Comparison of ENCODE assay signal across 27 mouse cellular contexts in the genomic region with DNA sequence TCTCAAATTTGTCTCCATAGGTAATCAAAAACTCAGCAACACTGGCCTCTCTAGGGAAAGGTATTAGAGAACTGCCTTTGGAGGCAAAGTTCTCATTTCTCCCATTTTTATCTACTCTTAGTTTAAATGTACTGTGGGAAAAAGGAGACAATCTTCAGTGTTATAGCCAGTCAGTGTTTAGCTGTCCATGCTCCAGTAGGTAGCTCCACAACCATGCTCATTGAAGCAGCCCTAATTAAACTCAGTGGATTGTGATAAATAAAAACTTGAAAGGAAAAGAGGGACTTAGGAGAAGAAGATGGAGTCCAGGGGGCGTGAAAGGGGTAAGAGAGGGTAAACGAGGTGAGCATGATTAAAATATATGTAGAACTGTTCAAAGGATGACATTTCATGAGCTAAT.
"Had no signal": no experiment of that assay in that cellular context is flagged by ENCODE, and none has a peak within 500 bp of the region (broad histone marks: within the 10 kb centered on the region; RNA-seq: fewer than 3 reads in every experiment).

No protein-coding gene starts in this region.

- H3K9me3 ChIP-seq: heart, embryonic 10.5 days; heart, embryonic 12.5 days; hindbrain, embryonic 10.5 days; hindbrain, embryonic 12.5 days; intestine, embryonic 15.5 days; limb, embryonic 10.5 days; limb, embryonic 12.5 days; liver, embryonic 13.5 days; liver, embryonic 15.5 days had no signal

- H3K27ac ChIP-seq: gastrocnemius, adult 2 months; heart, embryonic 10.5 days; hindbrain, embryonic 10.5 days; hindbrain, embryonic 12.5 days; hindbrain, embryonic 14.5 days; intestine, embryonic 15.5 days; layer of hippocampus, adult 2 months; left cerebral cortex, adult 2 months; limb, embryonic 10.5 days; limb, embryonic 12.5 days; liver, embryonic 13.5 days; liver, embryonic 15.5 days had no signal

- ATAC-seq: hindbrain, embryonic 16.5 days; inflammation-experienced regulatory T-cells, adult 6 months; intestine, embryonic 15.5 days; intestine, postnatal 0 days; liver, postnatal 0 days had no signal

- H3K36me3 ChIP-seq: heart, embryonic 10.5 days; heart, embryonic 12.5 days; hindbrain, embryonic 10.5 days; hindbrain, embryonic 12.5 days; intestine, embryonic 15.5 days; limb, embryonic 10.5 days; limb, embryonic 12.5 days; liver, embryonic 13.5 days; liver, embryonic 15.5 days had no signal

- H3K9ac ChIP-seq: heart, embryonic 12.5 days; hindbrain, embryonic 12.5 days; hindbrain, embryonic 14.5 days; intestine, embryonic 15.5 days; limb, embryonic 12.5 days; liver, embryonic 13.5 days; liver, embryonic 15.5 days; liver, postnatal 0 days had no signal

- H3K4me2 ChIP-seq: heart, embryonic 12.5 days; hindbrain, embryonic 12.5 days; hindbrain, embryonic 14.5 days; intestine, embryonic 15.5 days; limb, embryonic 12.5 days; liver, embryonic 11.5 days; liver, embryonic 13.5 days; liver, embryonic 15.5 days had no signal

- H3K4me1 ChIP-seq: heart, embryonic 10.5 days; heart, embryonic 12.5 days; hindbrain, embryonic 10.5 days; hindbrain, embryonic 12.5 days; intestine, embryonic 15.5 days; limb, embryonic 10.5 days; limb, embryonic 12.5 days; liver, embryonic 13.5 days; liver, embryonic 15.5 days had no signal

- H3K27me3 ChIP-seq: heart, embryonic 12.5 days; hindbrain, embryonic 12.5 days; intestine, embryonic 15.5 days; limb, embryonic 12.5 days; liver, embryonic 13.5 days; liver, embryonic 15.5 days had no signal

- DNase-seq: gastrocnemius, adult 2 months; gastrocnemius, postnatal 10 days; gastrocnemius, postnatal 25 days; heart, adult 18-20 months; heart, postnatal 10 days; heart, postnatal 4 days; kidney, adult 8-10 months; kidney, postnatal 14 days; kidney, postnatal 4 days; liver; liver, embryonic 13.5 days; liver, postnatal 0 days had no signal

- H3K4me3 ChIP-seq: gastrocnemius, adult 2 months; heart, embryonic 10.5 days; heart, embryonic 12.5 days; hindbrain, embryonic 10.5 days; hindbrain, embryonic 12.5 days; intestine, embryonic 15.5 days; layer of hippocampus, adult 2 months; left cerebral cortex, adult 2 months; limb, embryonic 10.5 days; limb, embryonic 12.5 days; liver, embryonic 13.5 days; liver, embryonic 15.5 days had no signal
